Comparison of ENCODE assay signal across 9 mouse cellular contexts in the genomic region with DNA sequence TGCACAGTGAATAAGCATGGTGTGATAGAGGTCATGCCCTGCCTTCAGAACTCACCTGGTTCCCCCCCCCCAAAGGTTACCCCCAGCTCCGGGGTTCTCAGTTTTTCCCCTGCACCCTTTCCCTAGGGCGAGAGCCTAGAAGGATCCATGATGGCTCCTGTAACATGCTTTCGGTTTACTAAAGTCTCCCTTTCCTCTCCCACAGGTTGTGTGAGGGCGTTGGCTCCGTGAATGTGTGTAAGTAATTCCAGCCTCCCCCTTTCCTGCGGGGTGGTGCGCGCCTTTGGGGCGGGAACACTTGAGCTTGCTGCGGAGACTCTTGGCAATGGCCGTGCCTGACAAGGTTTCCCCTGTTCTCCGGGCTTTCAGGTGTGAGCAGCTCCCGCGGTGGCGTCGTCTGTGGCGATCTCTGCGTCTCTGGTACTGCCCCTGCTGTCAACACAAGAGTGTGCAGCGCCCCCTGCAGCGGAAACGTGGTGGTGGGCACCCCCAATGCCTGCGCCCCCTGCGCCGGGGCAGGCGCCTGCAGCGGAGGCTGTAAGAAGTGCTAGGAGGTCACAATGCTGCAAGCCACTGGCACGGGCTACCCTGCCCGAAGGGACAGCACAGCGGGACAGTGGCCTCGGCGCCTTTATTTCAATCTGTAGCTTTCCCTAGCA. TPM values are rescaled to one million over a fixed set of nuclear protein-coding genes. Genes with fewer than 3 reads are reported as not detected.
DNase-seq lines count a peak whose midpoint lies in the region; ATAC-seq and TF ChIP-seq lines count a peak whose summit lies in the region.
"Had no signal": no experiment of that assay in that cellular context is flagged by ENCODE, and none has a peak within 500 bp of the region (broad histone marks: within the 10 kb centered on the region; RNA-seq: fewer than 3 reads in every experiment).

No protein-coding gene starts in this region.

- no peaks in the 10 kb centered on the region for H3K36me3 ChIP-seq in embryonic facial prominence, embryonic 10.5 days (replicated peaks)
- H3K36me3 ChIP-seq in heart, embryonic 14.5 days (ENCODE audit: control insufficient read depth, insufficient read depth, low read length): no peaks in the 10 kb centered on the region
- H3K36me3 ChIP-seq in kidney, postnatal 0 days (ENCODE audit: insufficient read depth, low read length): no peaks in the 10 kb centered on the region
- no peaks in the 10 kb centered on the region for H3K36me3 ChIP-seq in liver, adult 2 months (ENCODE audit: control insufficient read depth, insufficient read depth, low read length)
- no peaks in the 10 kb centered on the region for H3K36me3 ChIP-seq in midbrain, embryonic 16.5 days (ENCODE audit: control insufficient read depth, insufficient read depth, low read length)

- no peaks in the 10 kb centered on the region for H3K9me3 ChIP-seq in embryonic facial prominence, embryonic 10.5 days
- no peaks in the 10 kb centered on the region for H3K9me3 ChIP-seq in heart, embryonic 14.5 days (ENCODE audit: control insufficient read depth, low read length)
- H3K9me3 ChIP-seq in kidney, postnatal 0 days (replicated peaks; ENCODE audit: low read length): no peaks in the 10 kb centered on the region
- H3K9me3 ChIP-seq in midbrain, embryonic 16.5 days (replicated peaks; ENCODE audit: control insufficient read depth, low read length, poor library complexity, severe bottlenecking): no peaks in the 10 kb centered on the region

- peak overlapping the region; percentile 51 for H3K4me3 ChIP-seq in embryonic facial prominence, embryonic 10.5 days
- H3K4me3 ChIP-seq in heart, embryonic 14.5 days (ENCODE audit: control insufficient read depth in 1 of 2, insufficient read depth in 1 of 2, low read depth in 1 of 2, low read length in 2 of 2): peak overlapping the region; percentile 3 to 26; a peak in 3 of 4 replicates
- H3K4me3 ChIP-seq in kidney, postnatal 0 days (replicated peaks; ENCODE audit: low read depth, low read length): peak overlapping the region; percentile 17
- H3K4me3 ChIP-seq in liver, adult 2 months (ENCODE audit: insufficient read depth, low read depth, low read length): peak overlapping the region; percentile 1; the same call in 1 of the 2 replicates
- peak overlapping the region; percentile 21 for H3K4me3 ChIP-seq in midbrain, embryonic 16.5 days (ENCODE audit: low read depth, low read length)

- no peak overlapping the region; the same call in 1 of the 2 replicates for H3K9ac ChIP-seq in heart, embryonic 14.5 days (ENCODE audit: low read length)
- H3K9ac ChIP-seq in kidney, postnatal 0 days (ENCODE audit: low read depth, low read length): no peak overlapping the region
- no peak overlapping the region for H3K9ac ChIP-seq in liver, adult 2 months (ENCODE audit: low read depth, low read length)
- peak overlapping the region; percentile 21; the same call in 1 of the 2 replicates for H3K9ac ChIP-seq in midbrain, embryonic 16.5 days (ENCODE audit: low read depth, low read length)

- DNase-seq in cerebellum, adult 11 months: peak; percentile 10
- peak; percentile 79 for DNase-seq in embryonic facial prominence, embryonic 10.5 days (ENCODE audit: low spot score)
- DNase-seq in kidney, postnatal 0 days (ENCODE audit: low spot score): peak; percentile 46
- DNase-seq in liver, adult 2 months (ENCODE audit: extremely low read depth, low read depth, low spot score): no peak
- peak; percentile 71 for DNase-seq in testis, postnatal 14 days (ENCODE audit: low spot score)

- WGBS in embryonic facial prominence, embryonic 10.5 days: 10% methylated on average over 31 of the region's 31 CpGs
- 9% methylated on average over 31 of the region's 31 CpGs for WGBS in heart, embryonic 14.5 days
- 4% methylated on average over 31 of the region's 31 CpGs for WGBS in kidney, postnatal 0 days
- WGBS in liver, adult 2 months: 10% methylated on average over 31 of the region's 31 CpGs
- 11% methylated on average over 31 of the region's 31 CpGs for WGBS in midbrain, embryonic 16.5 days

- peak overlapping the region; percentile 62 for H3K4me2 ChIP-seq in heart, embryonic 14.5 days (ENCODE audit: low read length)
- peak overlapping the region; percentile 56 for H3K4me2 ChIP-seq in kidney, postnatal 0 days (ENCODE audit: low read length)
- H3K4me2 ChIP-seq in midbrain, embryonic 16.5 days (ENCODE audit: low read length): peak overlapping the region; percentile 56

- TF ChIP-seq POLR2A in liver, adult 2 months (IDR thresholded peaks at IDR 0.05; ENCODE audit: extremely low read depth, insufficient read depth, low read length): no peak

- peak; percentile 61 for TF ChIP-seq CTCF in kidney, postnatal 0 days (IDR thresholded peaks at IDR 0.05; ENCODE audit: low read depth)
- 0 out of 2 replicates have a peak, but pooled peaks have one; percentile 9 for TF ChIP-seq CTCF in liver, adult 2 months (IDR thresholded peaks at IDR 0.05; ENCODE audit: low read depth, low read length)

- H3K27me3 ChIP-seq in embryonic facial prominence, embryonic 10.5 days (replicated peaks; ENCODE audit: low read depth, poor library complexity, severe bottlenecking): peaks cover 40% of the 10 kb centered on the region
- H3K27me3 ChIP-seq in heart, embryonic 14.5 days (ENCODE audit: control insufficient read depth, insufficient read depth, low read length): peaks cover 26% of the 10 kb centered on the region
- no peaks in the 10 kb centered on the region for H3K27me3 ChIP-seq in kidney, postnatal 0 days (ENCODE audit: insufficient read depth, low read length)
- H3K27me3 ChIP-seq in liver, adult 2 months (ENCODE audit: control insufficient read depth, insufficient read depth, low read length): peaks cover 3% of the 10 kb centered on the region; the same call in 1 of the 2 replicates
- H3K27me3 ChIP-seq in midbrain, embryonic 16.5 days (ENCODE audit: control insufficient read depth, insufficient read depth, low read depth, low read length): no peaks in the 10 kb centered on the region

- peaks cover 19% of the 10 kb centered on the region for H3K4me1 ChIP-seq in embryonic facial prominence, embryonic 10.5 days
- peaks cover 7 to 9% of the 10 kb centered on the region in 2 experiments; a peak in 2 of 4 replicates for H3K4me1 ChIP-seq in heart, embryonic 14.5 days (ENCODE audit: control insufficient read depth in 2 of 2, insufficient read depth in 2 of 2, low read length in 2 of 2)
- peaks cover 6% of the 10 kb centered on the region; the same call in 1 of the 2 replicates for H3K4me1 ChIP-seq in kidney, postnatal 0 days (replicated peaks; ENCODE audit: insufficient read depth, low read length)
- no peaks in the 10 kb centered on the region for H3K4me1 ChIP-seq in liver, adult 2 months (ENCODE audit: control insufficient read depth, insufficient read depth, low read length)
- peaks cover 9% of the 10 kb centered on the region for H3K4me1 ChIP-seq in midbrain, embryonic 16.5 days (ENCODE audit: control insufficient read depth, insufficient read depth, low read length)

- no peak for ATAC-seq in cerebellum, adult (ENCODE audit: insufficient number of reproducible peaks, low FRiP score, low TSS enrichment)
- ATAC-seq in heart, embryonic 14.5 days (ENCODE audit: insufficient number of reproducible peaks, insufficient read depth, low FRiP score, low read depth): no peak
- ATAC-seq in kidney, postnatal 0 days (replicated peaks; ENCODE audit: low FRiP score, low read depth): no peak
- ATAC-seq in midbrain, embryonic 16.5 days: peak; percentile 45; the same call in 1 of the 2 replicates

- no peaks in the 10 kb centered on the region for H3K79me2 ChIP-seq in liver, adult 2 months (ENCODE audit: control insufficient read depth, insufficient read depth, low read length)

- H3K27ac ChIP-seq in embryonic facial prominence, embryonic 10.5 days (replicated peaks): peak overlapping the region; percentile 57; the same call in 1 of the 2 replicates
- no peak overlapping the region for H3K27ac ChIP-seq in heart, embryonic 14.5 days (replicated peaks in 1 of 2; ENCODE audit: control insufficient read depth in 1 of 2, insufficient read depth in 1 of 2, low read depth in 2 of 2, low read length in 2 of 2)
- no peak overlapping the region for H3K27ac ChIP-seq in kidney, postnatal 0 days
- H3K27ac ChIP-seq in liver, adult 2 months (replicated peaks; ENCODE audit: insufficient read depth, low read depth, low read length): no peak overlapping the region
- H3K27ac ChIP-seq in midbrain, embryonic 16.5 days (ENCODE audit: low read length): no peak overlapping the region

RNA-seq across cellular contexts. Expression of gene Krt86, which starts 5.9 kb away (rescaled TPM):
- not detected in 2 replicates for polyA plus RNA-seq in embryonic facial prominence, embryonic 10.5 days (2016; fragmentation: Nextera tagmentation; extraction: Ambion mirVana)
- not detected in 2 replicates for polyA plus RNA-seq in heart, embryonic 14.5 days (2014; fragmentation: Nextera tagmentation; extraction: Ambion mirVana)
- polyA plus RNA-seq in kidney, postnatal 0 days (2015; fragmentation: Nextera tagmentation; extraction: Ambion mirVana): not detected in 2 replicates
- not detected in 2 replicates for total RNA-seq in liver, adult 2 months (2014; rRNA removed)
- polyA plus RNA-seq in liver, adult 2 months (2012; rRNA removed): not detected in 2 replicates
- 0.10 TPM in 1 of 2 replicates, not detected in the other for polyA plus RNA-seq in midbrain, embryonic 16.5 days (2015; fragmentation: Nextera tagmentation; extraction: Ambion mirVana)
- polyA plus RNA-seq: gonadal fat pad, adult 2 months had no signal

RNA-seq across cellular contexts. Expression of gene Krt83, which starts 12.2 kb away (rescaled TPM):
- polyA plus RNA-seq in embryonic facial prominence, embryonic 10.5 days (2016; fragmentation: Nextera tagmentation; extraction: Ambion mirVana): not detected in 2 replicates
- not detected in 2 replicates for polyA plus RNA-seq in heart, embryonic 14.5 days (2014; fragmentation: Nextera tagmentation; extraction: Ambion mirVana)
- not detected in 2 replicates for polyA plus RNA-seq in kidney, postnatal 0 days (2015; fragmentation: Nextera tagmentation; extraction: Ambion mirVana)
- total RNA-seq in liver, adult 2 months (2014; rRNA removed): not detected in 2 replicates
- polyA plus RNA-seq in liver, adult 2 months (2012; rRNA removed): not detected in 2 replicates
- not detected in 2 replicates for polyA plus RNA-seq in midbrain, embryonic 16.5 days (2015; fragmentation: Nextera tagmentation; extraction: Ambion mirVana)
- polyA plus RNA-seq: gonadal fat pad, adult 2 months had no signal

RNA-seq across cellular contexts. Expression of gene Krt81, which starts 15.6 kb away (rescaled TPM):
- not detected in 2 replicates for polyA plus RNA-seq in embryonic facial prominence, embryonic 10.5 days (2016; fragmentation: Nextera tagmentation; extraction: Ambion mirVana)
- polyA plus RNA-seq in heart, embryonic 14.5 days (2014; fragmentation: Nextera tagmentation; extraction: Ambion mirVana): not detected in 2 replicates
- polyA plus RNA-seq in kidney, postnatal 0 days (2015; fragmentation: Nextera tagmentation; extraction: Ambion mirVana): not detected in 2 replicates
- total RNA-seq in liver, adult 2 months (2014; rRNA removed): not detected in 2 replicates
- not detected in 2 replicates for polyA plus RNA-seq in liver, adult 2 months (2012; rRNA removed)
- 0.28 TPM in 1 of 2 replicates, not detected in the other for polyA plus RNA-seq in midbrain, embryonic 16.5 days (2015; fragmentation: Nextera tagmentation; extraction: Ambion mirVana)
- polyA plus RNA-seq: gonadal fat pad, adult 2 months had no signal

RNA-seq across cellular contexts. Expression of gene Krt88, which starts 31.6 kb away (rescaled TPM):
- polyA plus RNA-seq in embryonic facial prominence, embryonic 10.5 days (2016; fragmentation: Nextera tagmentation; extraction: Ambion mirVana): not detected in 2 replicates
- polyA plus RNA-seq in heart, embryonic 14.5 days (2014; fragmentation: Nextera tagmentation; extraction: Ambion mirVana): not detected in 2 replicates
- 0.13 TPM in 1 of 2 replicates, not detected in the other for polyA plus RNA-seq in kidney, postnatal 0 days (2015; fragmentation: Nextera tagmentation; extraction: Ambion mirVana)
- not detected in 2 replicates for total RNA-seq in liver, adult 2 months (2014; rRNA removed)
- polyA plus RNA-seq in liver, adult 2 months (2012; rRNA removed): not detected in 2 replicates
- not detected in 2 replicates for polyA plus RNA-seq in midbrain, embryonic 16.5 days (2015; fragmentation: Nextera tagmentation; extraction: Ambion mirVana)

RNA-seq across cellular contexts. Expression of gene Gm49425, which starts 37.9 kb away (rescaled TPM):
- not detected in 2 replicates for polyA plus RNA-seq in embryonic facial prominence, embryonic 10.5 days (2016; fragmentation: Nextera tagmentation; extraction: Ambion mirVana)
- polyA plus RNA-seq in heart, embryonic 14.5 days (2014; fragmentation: Nextera tagmentation; extraction: Ambion mirVana): not detected in 2 replicates
- polyA plus RNA-seq in kidney, postnatal 0 days (2015; fragmentation: Nextera tagmentation; extraction: Ambion mirVana): not detected in 2 replicates
- total RNA-seq in liver, adult 2 months (2014; rRNA removed): not detected in 2 replicates
- polyA plus RNA-seq in liver, adult 2 months (2012; rRNA removed): not detected in 2 replicates
- polyA plus RNA-seq in midbrain, embryonic 16.5 days (2015; fragmentation: Nextera tagmentation; extraction: Ambion mirVana): not detected in 2 replicates
- polyA plus RNA-seq: gonadal fat pad, adult 2 months had no signal

Comparison
In these comparisons a context has a peak if more than half of its experiments do, and no peak if none do; other contexts are left out.
1. H3K4me3 ChIP-seq: peak in every context shown above with its lines; median percentile 51 in embryonic facial prominence, embryonic 10.5 days; 21 in midbrain, embryonic 16.5 days; 17 in kidney, postnatal 0 days; 14 in heart, embryonic 14.5 days; 1 in liver, adult 2 months.